Mouse (Mus musculus) layer of hippocampus, adult 9-10 months (tissue): ENCODE measurements around the gene Ager.

Source experiments
- DNase-seq: peaks from one replicate; pipeline ENCODE4 v3.0.0; 2022; ENCODE audit warnings: low spot score

Gene Ager

GRCm38 (mm10) chr17:34597566-34598095, at the start of gene Ager:
Gene Ager (plus strand): TSS chr17:34597862.
- no peak for DNase-seq

GRCm38 (mm10) chr17:34549156-34549555, 48.5 kb upstream of the Ager start:
- no peak for DNase-seq

GRCm38 (mm10) chr17:34549843-34550242, 47.8 kb upstream of the Ager start:
- DNase-seq, result no peak

- peak; percentile 64 for DNase-seq
Observed at GRCm38 (mm10) chr17:34555483-34555882, 42.2 kb upstream of the Ager start.

GRCm38 (mm10) chr17:34556406-34556805, 41.3 kb upstream of the Ager start:
- DNase-seq, result no peak

- no peak for DNase-seq
Observed at GRCm38 (mm10) chr17:34557411-34557810, 40.3 kb upstream of the Ager start.

DNA sequence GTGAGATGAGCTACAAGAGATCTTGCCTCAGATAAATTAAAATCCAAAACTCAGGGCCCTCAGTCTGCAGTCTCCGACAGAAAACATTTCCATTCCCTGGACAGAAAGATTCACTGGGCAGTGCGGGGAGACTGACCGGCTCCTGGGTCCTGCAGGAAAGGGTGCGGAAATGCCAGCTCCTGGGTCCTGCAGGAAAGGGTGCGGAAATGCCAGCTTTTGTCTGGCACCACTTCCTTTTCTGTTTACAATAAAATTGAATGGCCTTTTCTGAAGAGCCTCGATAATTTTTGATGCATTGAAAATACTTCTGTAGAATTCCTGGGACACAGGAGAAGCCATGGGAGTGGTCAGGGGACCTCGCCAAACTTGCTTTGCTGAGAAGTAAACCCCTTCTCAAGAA, 38.5 kb upstream of the Ager start:
- DNase-seq, result no peak

DNA sequence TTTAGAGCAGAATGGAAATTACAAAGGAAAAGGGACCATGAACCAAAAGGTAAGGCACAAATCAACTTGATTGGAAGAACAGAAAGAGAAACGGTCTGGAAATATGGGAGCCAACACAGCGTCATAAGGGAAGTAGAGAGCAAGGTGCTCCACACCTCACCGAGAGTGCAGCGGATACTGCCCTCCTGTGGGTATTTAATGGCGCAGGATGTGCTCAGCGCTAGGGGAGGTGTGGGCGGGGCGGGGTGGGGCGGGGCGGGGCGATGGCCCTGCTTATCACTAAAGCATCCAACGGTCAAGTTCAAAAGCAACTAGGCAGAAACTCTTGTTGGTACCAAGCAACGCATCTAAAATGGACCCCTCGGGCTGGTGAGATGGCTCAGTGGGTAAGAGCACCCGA, 37.8 kb upstream of the Ager start:
- no peak for DNase-seq

DNA sequence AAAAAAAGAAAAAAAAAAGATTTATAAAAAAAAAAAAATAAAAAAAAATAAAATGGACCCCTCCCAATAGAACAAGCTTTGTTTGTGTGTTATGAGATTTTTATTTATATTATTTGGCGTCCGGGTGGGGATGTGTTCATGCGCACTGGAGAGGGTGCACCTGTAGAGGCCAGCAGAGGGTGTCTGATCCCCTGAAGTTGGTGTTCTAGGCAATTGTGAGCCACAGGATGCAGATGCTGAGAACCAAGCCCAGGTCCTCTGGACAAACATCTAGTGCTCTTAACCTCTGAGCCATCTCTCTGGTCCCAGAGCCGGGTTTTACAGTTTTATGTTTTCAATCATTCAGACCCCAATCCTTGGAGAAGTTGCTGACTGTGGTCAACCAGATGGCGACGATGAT, 37.2 kb upstream of the Ager start:
- no peak for DNase-seq

DNA sequence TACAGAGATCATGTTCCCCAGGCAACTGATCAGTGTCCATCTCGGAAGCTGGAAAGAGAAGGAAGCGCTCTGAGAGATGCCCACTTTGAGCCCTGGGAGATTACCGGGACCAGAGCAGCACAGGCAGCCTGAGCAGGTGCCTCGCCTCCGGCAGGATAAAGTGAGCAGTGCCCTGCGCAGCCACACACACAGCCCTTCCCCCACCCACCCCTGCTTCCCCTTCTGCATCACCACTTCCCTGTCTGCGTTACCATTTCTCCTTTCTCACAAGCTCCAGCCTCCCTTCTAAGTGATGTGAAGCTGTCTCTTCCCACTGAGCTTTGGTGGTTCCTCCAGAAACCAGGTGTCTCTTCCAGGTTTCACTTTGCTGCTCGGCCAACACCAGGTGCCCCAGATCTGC, 36.5 kb upstream of the Ager start:
- no peak for DNase-seq

- no peak for DNase-seq
Observed at GRCm38 (mm10) chr17:34562595-34562994, 35.1 kb upstream of the Ager start.

DNA sequence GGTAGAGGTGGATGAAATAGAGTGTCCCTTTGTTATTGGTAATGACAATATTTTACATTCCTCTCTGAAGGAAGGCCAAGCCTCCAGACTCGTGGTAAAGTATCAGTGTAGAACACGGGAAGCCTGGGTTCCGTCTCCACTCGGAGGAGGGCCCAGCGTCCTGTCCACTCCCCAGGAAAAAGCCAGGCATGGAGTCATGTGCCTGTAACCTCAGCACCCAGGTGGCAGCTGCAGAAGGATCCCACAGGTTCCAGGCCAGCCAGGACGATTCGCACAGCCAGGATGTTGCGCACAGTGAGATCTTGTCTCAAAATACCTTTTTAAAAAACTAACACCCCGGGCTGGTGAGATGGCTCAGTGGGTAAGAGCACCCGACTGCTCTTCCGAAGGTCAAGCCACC, 34.3 kb upstream of the Ager start:
- DNase-seq, result no peak

DNA sequence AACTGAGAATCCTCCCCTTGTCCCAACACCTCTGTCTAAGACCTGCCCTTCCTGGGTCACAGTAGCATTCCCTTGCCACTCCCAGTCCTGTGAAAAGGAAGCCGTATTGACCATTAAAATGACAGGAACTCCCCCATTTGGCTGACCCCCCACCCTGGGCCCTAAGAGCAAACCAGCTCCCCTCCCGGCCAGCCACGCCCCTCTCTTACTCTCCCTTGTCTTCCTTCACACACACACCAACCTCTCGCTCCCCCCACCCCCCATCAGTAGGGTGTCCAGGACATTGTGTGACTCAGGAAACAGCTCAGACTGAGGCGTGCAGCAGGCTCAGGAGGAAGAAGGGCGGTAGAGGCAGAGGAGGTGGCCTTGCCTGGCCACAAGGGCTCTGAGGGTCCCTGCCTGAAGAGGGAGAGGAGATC, 33.6 kb upstream of the Ager start, which contains the start of gene Notch4:
Notch4 (plus strand) TSS at position 266 of the 419 bp plus-strand sequence.
- DNase-seq, result no peak

GRCm38 (mm10) chr17:34564796-34565195, 32.9 kb upstream of the Ager start:
- DNase-seq, result no peak

GRCm38 (mm10) chr17:34567311-34567710, 30.4 kb upstream of the Ager start:
- no peak for DNase-seq

- DNase-seq, result no peak
Observed at GRCm38 (mm10) chr17:34568421-34568820, 29.2 kb upstream of the Ager start.

DNA sequence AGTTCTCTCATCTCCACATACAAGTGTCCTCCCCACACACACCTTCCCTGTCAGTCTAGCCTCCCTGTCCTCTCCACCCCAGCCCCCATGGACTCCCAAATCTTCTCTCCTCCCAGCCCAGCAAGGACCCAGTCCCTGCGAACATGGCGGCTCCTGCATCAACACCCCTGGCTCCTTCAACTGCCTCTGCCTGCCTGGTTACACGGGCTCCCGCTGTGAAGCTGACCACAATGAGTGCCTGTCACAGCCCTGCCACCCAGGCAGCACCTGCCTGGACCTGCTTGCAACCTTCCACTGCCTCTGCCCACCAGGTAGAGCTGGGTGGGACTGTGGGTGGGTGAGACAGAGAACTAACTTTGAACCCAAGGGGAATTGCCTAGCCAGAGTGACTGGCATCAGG, 27.7 kb upstream of the Ager start:
- no peak for DNase-seq

DNA sequence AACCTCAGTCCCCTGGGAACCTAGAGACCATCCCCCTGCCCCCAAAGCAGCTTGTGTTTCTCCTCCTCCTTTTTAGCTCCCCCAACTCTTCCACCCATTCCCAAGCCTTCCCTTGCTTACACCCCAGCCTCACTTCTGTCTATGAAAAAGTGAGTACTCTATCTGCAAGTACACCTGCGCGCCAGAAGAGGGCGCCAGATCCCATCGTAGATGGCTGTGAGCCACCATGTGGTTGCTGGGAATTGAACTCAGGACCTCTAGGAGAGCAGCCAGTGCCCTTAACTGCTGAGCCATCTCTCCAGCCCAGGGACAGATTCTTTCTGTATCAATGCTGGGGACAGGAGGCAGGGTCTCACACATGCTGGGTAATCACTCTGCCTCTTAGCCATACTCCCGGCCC, 25.8 kb upstream of the Ager start:
- DNase-seq, result no peak

DNA sequence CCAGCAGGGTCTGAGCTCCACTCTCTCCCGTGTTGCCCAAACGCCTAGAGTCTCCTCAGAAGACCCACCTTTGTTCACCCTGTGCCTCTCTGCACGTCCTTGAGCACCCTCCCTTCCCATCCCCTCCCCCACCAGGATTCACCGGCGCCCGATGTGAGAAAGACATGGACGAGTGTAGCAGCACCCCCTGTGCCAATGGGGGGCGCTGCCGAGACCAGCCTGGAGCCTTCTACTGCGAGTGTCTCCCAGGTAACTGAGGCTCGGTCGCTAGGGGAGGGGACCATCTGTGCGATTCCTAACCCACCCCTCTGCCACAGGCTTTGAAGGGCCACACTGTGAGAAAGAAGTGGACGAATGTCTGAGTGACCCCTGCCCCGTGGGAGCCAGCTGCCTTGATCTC, 25.3 kb upstream of the Ager start:
- DNase-seq, result no peak

DNA sequence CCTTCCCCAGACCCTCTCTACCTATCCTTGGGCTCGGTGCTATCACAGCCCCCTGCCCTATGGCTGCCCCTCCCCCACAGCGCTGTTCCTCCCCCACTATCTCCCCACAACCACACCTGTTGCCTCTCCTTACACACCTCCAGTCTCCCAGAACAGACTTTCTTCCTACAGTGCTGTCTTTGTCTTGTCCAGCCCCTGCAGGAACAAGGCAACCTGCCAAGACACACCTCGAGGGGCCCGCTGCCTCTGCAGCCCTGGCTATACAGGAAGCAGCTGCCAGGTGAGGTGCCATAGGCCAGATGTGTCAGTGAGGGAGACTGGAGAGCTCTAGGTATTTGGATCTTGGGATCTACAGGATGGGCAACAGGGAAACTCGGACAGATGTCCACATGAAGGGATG, 21.1 kb upstream of the Ager start:
- DNase-seq, result no peak

- DNase-seq, result no peak
Observed at GRCm38 (mm10) chr17:34578070-34578469, 19.6 kb upstream of the Ager start.

GRCm38 (mm10) chr17:34582528-34582927, 15.1 kb upstream of the Ager start:
- no peak for DNase-seq

GRCm38 (mm10) chr17:34583397-34583796, 14.3 kb upstream of the Ager start:
- no peak for DNase-seq

- no peak for DNase-seq
Observed at GRCm38 (mm10) chr17:34583819-34584218, 13.8 kb upstream of the Ager start.

DNA sequence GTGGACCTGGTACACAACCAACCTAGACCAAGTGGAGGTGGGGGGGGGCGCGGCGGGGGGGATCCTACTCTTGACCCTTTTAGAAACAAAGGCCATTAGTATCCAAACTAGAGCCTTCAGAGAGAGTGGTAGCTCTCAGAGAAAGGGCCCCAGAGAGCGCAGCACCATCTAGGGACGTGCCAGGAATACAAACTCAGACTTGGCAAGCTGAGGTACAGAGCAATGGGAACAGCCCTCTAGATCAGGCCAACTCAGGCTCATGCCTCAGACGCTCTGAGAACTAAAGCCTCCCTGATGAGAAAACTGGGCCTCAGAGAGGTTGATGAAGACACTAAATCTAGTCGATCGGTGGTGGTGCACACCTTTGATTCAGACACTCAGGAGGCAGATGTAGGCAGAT, 12.5 kb upstream of the Ager start:
- no peak for DNase-seq
